Mouse (Mus musculus) right cerebral cortex, postnatal 14 days (tissue): ENCODE measurements around the gene AW011738.

Experiments used
- DNase-seq: peaks from one replicate; pipeline ENCODE4 v3.0.0; 2022

Gene AW011738

GRCm38 (mm10) chr4:156200623-156201475 is 2.3 kb upstream of the AW011738 start, which contains the start of gene Isg15:
Isg15 (minus strand) TSS chr4:156200818.
- DNase-seq, result no peak

DNA sequence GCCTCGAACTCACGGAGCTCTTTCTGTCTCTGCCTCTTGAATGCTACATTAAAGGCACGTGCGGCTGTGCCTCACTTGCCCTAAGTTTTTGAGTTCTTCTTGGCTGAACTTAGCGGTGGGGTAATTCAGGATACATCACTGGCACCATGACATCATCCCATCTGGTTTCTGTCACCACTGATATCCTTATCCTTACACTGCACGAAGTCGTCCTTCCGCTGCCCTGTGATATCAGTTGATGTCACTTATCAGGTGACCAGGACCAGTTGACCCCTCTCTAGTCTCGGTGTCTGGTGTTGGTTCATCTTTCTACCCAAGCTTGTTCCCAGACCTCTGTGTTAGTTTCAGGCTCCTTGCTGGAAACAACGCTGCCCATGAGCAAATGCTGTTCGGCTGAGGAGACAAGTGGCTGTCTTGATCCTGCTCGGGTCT is 626 bp upstream of the AW011738 start:
- no peak for DNase-seq

- DNase-seq, result no peak
These were observed 468 bp downstream of the AW011738 start for GRCm38 (mm10) chr4:156203413-156204131.

GRCm38 (mm10) chr4:156208872-156209271 is 5.8 kb downstream of the AW011738 start:
- DNase-seq, result no peak

- DNase-seq, result no peak
These were observed 7.0 kb downstream of the AW011738 start for GRCm38 (mm10) chr4:156209963-156210635.

DNA sequence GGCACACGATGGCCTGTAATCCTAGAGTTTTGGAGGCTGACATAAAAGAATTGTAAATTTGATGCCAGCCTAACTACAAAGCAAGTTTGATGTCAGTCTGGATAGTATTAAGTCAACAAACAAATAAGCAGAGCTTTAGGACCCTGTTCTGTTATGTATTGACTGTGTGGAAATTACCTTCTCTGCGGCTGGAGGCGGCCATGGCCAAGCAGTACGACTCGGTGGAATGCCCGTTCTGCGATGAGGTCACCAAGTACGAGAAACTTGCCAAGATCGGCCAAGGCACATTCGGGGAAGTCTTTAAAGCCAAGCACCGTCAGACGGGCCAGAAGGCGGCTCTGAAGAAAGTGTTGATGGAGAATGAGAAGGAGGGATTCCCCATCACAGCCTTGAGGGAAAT is 10.0 kb downstream of the AW011738 start:
- no peak for DNase-seq

DNA sequence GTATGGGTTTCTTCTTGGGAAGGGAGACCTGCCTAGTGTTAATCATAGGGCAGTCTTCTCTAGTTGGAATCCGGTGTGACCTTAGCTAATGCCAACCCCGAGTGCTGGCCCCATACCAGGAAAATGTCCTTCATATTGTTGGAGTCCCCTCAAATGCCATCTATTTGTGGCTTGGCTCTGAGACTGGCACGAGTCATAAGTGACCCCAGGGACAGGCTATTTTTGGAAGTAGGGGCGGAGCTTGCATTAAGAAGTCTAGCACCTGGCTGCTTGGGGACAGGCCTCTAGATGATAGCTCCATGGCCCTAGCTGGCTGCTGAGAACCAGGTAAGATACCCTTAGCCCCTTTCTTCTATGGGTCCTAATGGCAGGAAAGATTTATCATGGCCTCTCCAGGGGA is 12.5 kb downstream of the AW011738 start, which contains the start of gene Perm1:
Gene Perm1, plus strand, starts transcription at position 220 of the 400 bp plus-strand sequence.
- no peak for DNase-seq

GRCm38 (mm10) chr4:156216196-156216595 is 13.1 kb downstream of the AW011738 start:
- DNase-seq, result no peak

GRCm38 (mm10) chr4:156217022-156217669 is 14.0 kb downstream of the AW011738 start:
- DNase-seq, result no peak

DNA sequence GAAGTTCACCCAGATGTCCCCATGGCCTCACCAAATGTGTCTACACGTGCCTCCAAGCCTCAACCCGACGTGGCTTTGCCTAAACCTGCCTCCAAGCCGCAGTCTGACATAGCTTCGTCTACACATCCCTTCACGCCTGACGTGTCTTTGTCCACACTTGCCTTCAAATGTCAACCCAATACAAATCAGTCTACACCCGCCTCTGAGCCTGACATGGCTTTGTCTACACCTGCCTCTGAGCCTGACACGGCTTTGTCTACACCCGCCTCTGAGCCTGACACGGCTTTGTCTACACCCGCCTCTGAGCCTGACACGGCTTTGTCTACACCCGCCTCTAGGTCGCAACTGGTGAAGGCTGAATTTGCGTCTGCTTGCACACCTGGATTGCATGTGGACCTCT is 14.7 kb downstream of the AW011738 start:
- DNase-seq, result no peak

DNA sequence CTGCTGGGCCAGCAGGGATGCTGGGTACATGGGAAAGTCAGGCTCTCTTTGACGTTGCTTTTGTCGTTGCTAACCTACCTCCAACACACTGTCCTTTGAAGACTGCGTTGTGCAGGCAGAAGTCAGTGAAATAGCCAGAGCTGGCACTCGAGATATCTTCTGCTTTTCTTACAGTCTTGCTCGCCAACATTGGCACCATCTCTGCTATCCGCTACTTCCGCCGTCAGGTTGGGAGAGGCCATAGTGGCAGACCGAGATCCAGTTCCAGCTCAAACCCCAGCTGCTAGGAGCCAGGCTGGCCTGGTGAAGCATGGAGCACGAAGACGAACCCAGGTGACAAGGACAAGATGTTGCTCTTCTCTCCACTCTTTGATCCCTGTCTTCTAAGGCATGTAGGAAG is 16.8 kb downstream of the AW011738 start:
- no peak for DNase-seq

DNA sequence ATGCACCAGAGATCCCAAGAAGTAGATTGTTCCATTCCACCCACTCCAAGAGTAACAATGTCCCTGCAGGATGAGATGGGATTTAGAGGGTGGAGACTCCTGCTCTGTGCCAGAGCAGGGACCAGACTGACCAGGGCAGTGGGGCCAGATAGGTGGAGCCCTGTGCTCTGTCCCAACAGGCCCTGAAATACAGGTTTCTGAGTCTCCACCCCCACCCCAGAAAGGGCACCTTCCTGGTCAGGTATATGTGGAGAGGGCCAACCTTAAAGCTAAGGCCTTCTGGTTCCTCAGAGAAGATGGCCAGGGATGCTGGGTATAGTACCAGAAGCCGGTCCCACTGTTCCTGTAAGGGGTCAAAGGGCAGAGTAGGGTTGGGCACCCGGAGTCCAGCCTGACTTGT is 21.2 kb downstream of the AW011738 start:
- DNase-seq, result no peak

GRCm38 (mm10) chr4:156227752-156228392 is 24.8 kb downstream of the AW011738 start:
- no peak for DNase-seq

DNA sequence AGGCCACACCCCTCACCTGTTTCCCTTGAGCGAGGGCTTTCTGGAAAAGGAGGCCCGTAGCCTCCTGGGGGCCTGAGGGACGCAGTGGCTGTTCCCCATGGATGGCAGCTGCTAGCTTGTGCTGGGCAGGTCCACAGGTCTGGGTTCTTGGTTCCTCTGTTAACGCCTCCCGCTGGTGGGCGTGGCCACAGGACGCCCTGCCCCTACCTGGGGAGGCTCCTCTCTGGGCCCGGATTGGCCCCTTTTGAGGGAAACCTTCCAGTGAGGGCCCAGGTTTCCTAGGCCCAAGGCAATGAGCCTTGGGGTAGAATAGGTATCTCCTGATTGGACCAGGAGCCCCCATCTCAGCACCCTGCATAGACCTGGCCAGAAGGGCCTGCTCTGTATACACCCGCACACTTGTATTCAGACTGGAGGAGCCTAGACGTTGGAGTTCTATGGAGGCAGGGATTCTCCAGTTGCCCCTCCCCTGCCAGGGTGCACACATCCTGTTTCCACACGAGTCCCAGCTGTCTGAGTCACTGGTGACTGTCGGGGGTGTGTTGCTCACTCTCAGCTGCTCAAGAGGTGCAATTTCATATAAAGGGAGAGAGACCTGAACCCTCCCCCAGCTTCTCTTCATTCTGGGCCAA is 25.4 kb downstream of the AW011738 start:
- DNase-seq, result no peak

GRCm38 (mm10) chr4:156234021-156234501 is 31.0 kb downstream of the AW011738 start:
- DNase-seq, result no peak

- peak; percentile 81 for DNase-seq
These were observed 31.7 kb downstream of the AW011738 start, which contains the start of gene Plekhn1 for GRCm38 (mm10) chr4:156234701-156235213. Plekhn1 (minus strand) TSS chr4:156234857.

- DNase-seq, result no peak
These were observed 32.3 kb downstream of the AW011738 start for GRCm38 (mm10) chr4:156235360-156235770.

GRCm38 (mm10) chr4:156235808-156236533 is 32.9 kb downstream of the AW011738 start, which contains the start of gene Noc2l:
Noc2l (plus strand) TSS chr4:156236010.
- DNase-seq, result peak; percentile 90

GRCm38 (mm10) chr4:156236651-156237447 is 33.7 kb downstream of the AW011738 start:
- DNase-seq, result no peak

DNA sequence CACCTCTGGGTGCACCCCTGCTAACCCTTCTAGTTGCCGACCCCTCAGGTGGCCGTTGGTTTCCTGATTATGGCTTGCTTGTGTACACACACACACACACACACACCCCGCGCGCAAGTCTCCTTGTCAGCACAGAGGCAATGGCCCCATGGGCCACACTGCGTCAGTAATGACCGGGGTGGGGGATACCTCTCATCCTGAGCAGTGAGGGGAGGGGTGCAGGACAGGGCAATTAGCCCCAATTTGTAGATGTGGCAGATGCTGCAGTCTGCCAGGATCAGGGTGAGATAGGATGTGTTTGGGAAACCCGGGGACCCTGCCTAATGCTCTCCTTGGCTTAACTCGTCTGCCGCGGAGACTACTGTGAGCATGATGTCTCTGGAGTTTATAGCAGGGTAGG is 46.5 kb downstream of the AW011738 start:
- DNase-seq, result no peak
